Mouse (Mus musculus): Measurements from ENCODE around the gene Stk16. TPM values are rescaled to one million over a fixed set of nuclear protein-coding genes. Genes with fewer than 3 reads are reported as not detected.

Gene Stk16
- 166 and 233 TPM in 2 replicates for polyA plus RNA-seq (2012; rRNA removed)

GRCm38 (mm10) chr1:75210136-75211087 lies at the start of gene Stk16, which contains the start of gene Glb1l:
Stk16 (plus strand) TSS chr1:75210838.
Glb1l (minus strand) TSS chr1:75210813.

GRCm38 (mm10) chr1:75168472-75169464 lies 41.9 kb upstream of the Stk16 start, which contains the start of gene Zfand2b:
Zfand2b (plus strand) TSS chr1:75168646.

DNA sequence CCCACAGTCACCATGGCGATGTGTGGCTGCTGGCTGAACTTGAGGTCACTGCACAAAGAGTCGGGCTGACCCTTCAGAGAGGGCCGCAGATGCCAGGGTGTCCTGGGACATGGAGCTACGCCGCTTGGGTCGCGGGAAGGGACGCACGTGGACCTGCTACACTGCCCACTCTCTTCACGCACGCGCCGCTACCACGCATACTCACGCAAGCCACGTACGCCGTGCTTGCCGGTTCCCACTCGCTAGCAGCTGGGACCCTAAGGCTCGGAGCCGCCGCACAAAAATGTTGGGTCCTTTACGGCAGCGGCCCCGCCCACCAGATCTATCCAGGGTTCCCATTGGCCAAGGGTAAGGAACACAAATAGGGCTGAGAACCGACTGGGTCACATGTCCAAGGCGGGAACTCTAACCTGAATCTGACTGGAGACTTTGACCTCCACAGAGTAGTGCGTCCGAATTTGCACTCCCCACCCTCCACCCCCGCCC lies 30.5 kb upstream of the Stk16 start, which contains the start of gene Abcb6:
Gene Abcb6, minus strand, starts transcription at position 288 of the 486 bp plus-strand sequence.

DNA sequence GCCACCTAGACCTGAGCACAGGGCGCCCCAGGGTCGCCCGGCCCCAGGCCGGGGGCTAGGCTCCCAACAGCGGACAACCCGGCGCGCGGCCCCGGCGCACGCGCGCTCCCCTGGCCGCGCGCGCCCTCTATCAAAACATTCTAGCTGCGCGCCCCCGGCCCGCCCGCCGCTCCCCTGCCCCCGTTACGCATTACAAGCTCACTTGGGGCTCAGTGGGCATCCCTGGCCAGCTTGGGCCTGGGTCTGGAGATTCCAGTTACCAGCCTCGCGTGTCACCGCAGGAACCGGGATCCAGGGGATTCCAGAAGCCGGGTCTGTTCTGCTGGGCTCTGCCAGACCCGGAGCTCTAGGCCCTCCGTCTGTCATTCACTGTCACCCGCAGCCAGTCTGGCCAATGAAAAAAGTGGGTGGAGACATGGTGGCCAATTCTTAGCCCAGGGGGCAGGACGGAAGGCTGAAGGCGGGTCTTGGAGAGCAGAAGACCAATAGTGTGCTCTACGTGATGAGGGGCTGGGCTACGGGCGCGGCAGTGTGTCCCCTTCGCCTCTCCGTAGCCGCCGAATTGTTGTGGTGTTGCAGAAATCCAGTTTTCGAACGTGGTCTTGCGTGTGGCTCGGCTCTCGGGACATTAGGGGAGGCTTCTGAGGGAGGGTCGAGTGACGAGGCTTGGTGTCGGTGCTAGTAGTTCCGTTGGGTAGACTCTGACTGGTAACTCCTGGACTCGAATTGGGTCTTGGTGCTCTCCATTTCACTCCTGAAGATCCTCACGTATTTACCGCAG lies 18.8 kb upstream of the Stk16 start, which contains the start of the genes Ankzf1 and Atg9a:
Gene Ankzf1, plus strand, starts transcription at position 530 of the 781 bp plus-strand sequence.
Gene Atg9a, minus strand, starts transcription at position 575 of the 781 bp plus-strand sequence.

GRCm38 (mm10) chr1:75219531-75219930 lies 8.9 kb downstream of the Stk16 start, which contains the start of gene Tuba4a:
Tuba4a (minus strand) TSS chr1:75219865.

DNA sequence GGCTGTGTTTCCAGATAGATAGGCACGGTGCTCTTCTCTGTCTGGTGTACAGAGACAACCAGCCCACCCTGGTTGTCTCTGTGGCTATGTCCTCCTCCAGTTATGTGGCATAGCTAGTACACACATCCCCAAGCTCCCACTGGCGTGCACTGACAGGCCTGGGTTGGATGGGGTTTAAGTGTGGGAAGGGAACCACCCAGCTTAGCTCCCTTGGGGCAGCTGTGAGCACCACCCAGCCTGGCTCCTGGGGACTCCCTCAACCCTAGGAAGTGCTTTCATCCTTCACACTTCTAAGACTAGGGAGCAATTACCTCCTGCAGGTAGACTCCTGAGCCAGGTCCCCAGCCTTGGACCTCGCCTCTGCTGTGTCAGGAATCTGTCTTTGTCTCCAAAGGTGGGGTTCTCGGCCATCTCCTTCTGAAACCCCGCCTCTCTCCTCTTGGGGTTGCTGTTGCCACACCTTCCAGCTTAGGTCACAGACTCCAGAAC lies 21.1 kb downstream of the Stk16 start, which contains the start of gene A630095N17Rik:
Gene A630095N17Rik, minus strand, starts transcription at position 439 of the 489 bp plus-strand sequence.

GRCm38 (mm10) chr1:75236117-75237050 lies 25.7 kb downstream of the Stk16 start, which contains the start of gene Dnajb2:
Dnajb2 (plus strand) TSS chr1:75236406.

GRCm38 (mm10) chr1:75264091-75264880 lies 53.6 kb downstream of the Stk16 start, which contains the start of gene Ptprn:
Ptprn (minus strand) TSS chr1:75264502.

Other genes with a start within 250 kb of the Stk16 start
- 1.5 and 3.2 TPM in 2 replicates for gene Nhej1, start 85.6 kb upstream of the Stk16 start, polyA plus RNA-seq (2012; rRNA removed)
- gene Slc23a3, start 76.9 kb upstream of the Stk16 start, polyA plus RNA-seq (2012; rRNA removed) = 3.2 and 4.2 TPM in 2 replicates
- 76.1 and 79.1 TPM in 2 replicates for gene Cnppd1, start 68.1 kb upstream of the Stk16 start, polyA plus RNA-seq (2012; rRNA removed)
- gene Retreg2, start 68.1 kb upstream of the Stk16 start, polyA plus RNA-seq (2012; rRNA removed) = 112 and 187 TPM in 2 replicates
- gene Zfand2b, start 42.2 kb upstream of the Stk16 start, polyA plus RNA-seq (2012; rRNA removed) = 87.5 and 101 TPM in 2 replicates
- 52.0 and 58.9 TPM in 2 replicates for gene Abcb6, start 30.4 kb upstream of the Stk16 start, polyA plus RNA-seq (2012; rRNA removed)
- gene Ankzf1, start 18.7 kb upstream of the Stk16 start, polyA plus RNA-seq (2012; rRNA removed) = 18.2 and 19.4 TPM in 2 replicates
- 91.9 and 103 TPM in 2 replicates for gene Atg9a, start 18.6 kb upstream of the Stk16 start, polyA plus RNA-seq (2012; rRNA removed)
- 3.3 and 5.5 TPM in 2 replicates for gene Glb1l, start within 50 bp of the Stk16 start, polyA plus RNA-seq (2012; rRNA removed)
- 93.3 and 109 TPM in 2 replicates for gene Tuba4a, start 9.0 kb downstream of the Stk16 start, polyA plus RNA-seq (2012; rRNA removed)
- gene A630095N17Rik, start 21.3 kb downstream of the Stk16 start, polyA plus RNA-seq (2012; rRNA removed) = not detected in 2 replicates
- 32.2 and 35.1 TPM in 2 replicates for gene Dnajb2, start 25.6 kb downstream of the Stk16 start, polyA plus RNA-seq (2012; rRNA removed)
- 12.7 and 13.4 TPM in 2 replicates for gene Ptprn, start 53.7 kb downstream of the Stk16 start, polyA plus RNA-seq (2012; rRNA removed)
- 12.2 and 18.9 TPM in 2 replicates for gene Resp18, start 67.6 kb downstream of the Stk16 start, polyA plus RNA-seq (2012; rRNA removed)
- gene Dnpep, start 107.2 kb downstream of the Stk16 start, polyA plus RNA-seq (2012; rRNA removed) = 187 and 208 TPM in 2 replicates
- 766 and 827 TPM in 2 replicates for gene Des, start 149.5 kb downstream of the Stk16 start, polyA plus RNA-seq (2012; rRNA removed)
- 67.2 and 72.8 TPM in 2 replicates for gene Speg, start 164.5 kb downstream of the Stk16 start, polyA plus RNA-seq (2012; rRNA removed)
- gene Gmppa, start 225.1 kb downstream of the Stk16 start, polyA plus RNA-seq (2012; rRNA removed) = 167 and 216 TPM in 2 replicates
- gene Asic4, start 239.6 kb downstream of the Stk16 start, polyA plus RNA-seq (2012; rRNA removed) = 0.26 and 0.29 TPM in 2 replicates

Measured in colon, adult 2 months (tissue).